Mouse (Mus musculus): ENCODE measurements around the gene Trip12. TPM values are rescaled to one million over a fixed set of nuclear protein-coding genes. Genes with fewer than 3 reads are reported as not detected.
A peak's percentile ranks its signal among the peaks of the same experiment; 100 is the strongest.

Gene Trip12
- polyA plus RNA-seq, 1 experiment from 2014 or later: 67.4 TPM

Small RNA genes within 50 kb of the gene (microRNA-seq; reads per million reads assigned to microRNA genes)
- 3.1 reads per million, percentile 3 among the genes with 10 or more reads in this experiment for gene Mir5126

Other genes starting within 250 kb of the Trip12 start
- gene Dner, start 144.3 kb downstream of the Trip12 start, polyA plus RNA-seq (2014; fragmentation: Nextera tagmentation; extraction: Ambion mirVana): 342 and 360 TPM in 2 replicates
- gene Fbxo36, start 675 bp downstream of the Trip12 start, polyA plus RNA-seq (2014; fragmentation: Nextera tagmentation; extraction: Ambion mirVana): 3.8 and 4.9 TPM in 2 replicates
- 14.2 and 15.3 TPM in 2 replicates for gene Slc16a14, start 94.6 kb upstream of the Trip12 start, polyA plus RNA-seq (2014; fragmentation: Nextera tagmentation; extraction: Ambion mirVana)